Mouse (Mus musculus) cerebellum, postnatal 36 days (tissue): ENCODE measurements around the gene Btbd17.

Experiments
- DNase-seq, 2 experiments: peaks; one replicate each; pipeline ENCODE4 v3.0.0; 2021 to 2022; ENCODE audit warnings: mixed read lengths in 2 of 2

The Btbd17 gene

GRCm38 (mm10) chr11:114764820-114765818, 30.6 kb downstream of the Btbd17 start, which contains the start of gene Kif19a:
Kif19a (plus strand) TSS chr11:114765388.
- peak; percentile 32 to 52 for DNase-seq

GRCm38 (mm10) chr11:114747564-114748138, 48.1 kb downstream of the Btbd17 start:
- DNase-seq: no peak

GRCm38 (mm10) chr11:114745134-114745533, 50.6 kb downstream of the Btbd17 start:
- peak; percentile 96 to 99 for DNase-seq

GRCm38 (mm10) chr11:114741451-114741850, 54.3 kb downstream of the Btbd17 start:
- DNase-seq: no peak
